Mouse (Mus musculus) small intestine, adult 2 months (tissue): ENCODE measurements around the gene Ankrd27.
A peak's percentile ranks its signal among the peaks of the same experiment; 100 is the strongest.

Source experiments
- CTCF ChIP-seq: fragments of 200-500 bp; IDR thresholded peaks from 2 replicates; pipeline ENCODE4 v1.5.1; 2012; ENCODE audit warnings: low read depth, mild to moderate bottlenecking, control low read depth, inconsistent platforms, low read length, moderate library complexity, mixed read lengths; ENCODE audit not compliant: insufficient replicate concordance, insufficient read length; ENCODE audit errors: extremely low read depth
- POLR2A ChIP-seq: fragments of 200-500 bp; IDR thresholded peaks from 2 replicates; pipeline ENCODE4 v1.6.1; 2012; ENCODE audit warnings: low read depth, mild to moderate bottlenecking, control low read depth, inconsistent platforms, low read length, moderate library complexity

DNA sequence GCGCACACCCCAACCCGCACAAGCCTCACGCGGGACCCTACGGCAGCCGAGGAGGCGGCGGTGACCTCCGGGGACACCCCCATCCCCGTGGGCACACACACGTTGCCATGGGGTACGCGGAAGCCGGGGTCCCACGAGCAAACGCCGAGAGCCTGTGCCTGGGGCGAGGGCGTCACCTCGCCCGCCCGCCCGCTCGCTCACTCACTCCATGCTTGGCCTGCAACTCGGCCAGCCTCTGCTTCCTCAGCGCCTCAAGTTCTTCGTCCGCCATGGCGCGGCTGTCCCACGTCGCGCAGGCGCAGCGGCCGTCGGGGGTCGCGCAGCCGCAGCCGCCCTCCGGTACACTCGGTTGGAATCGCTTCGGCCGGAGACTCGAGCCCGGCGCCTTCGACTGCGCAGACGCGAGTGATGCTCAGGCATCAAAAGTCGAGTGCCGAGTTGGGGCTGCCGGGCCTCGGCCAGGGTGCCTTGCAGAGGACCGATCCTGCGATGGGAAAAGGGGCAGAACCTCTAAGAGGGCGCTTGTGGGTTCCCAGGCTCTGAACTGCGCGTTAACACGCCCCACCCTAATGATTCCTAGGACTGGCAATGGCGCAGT, 61.2 kb downstream of the Ankrd27 start, which contains the start of gene Pdcd5:
- TF ChIP-seq POLR2A = peak; percentile 53; the same call in 1 of the 2 replicates
- no peak for TF ChIP-seq CTCF
